Mouse (Mus musculus): ENCODE data around the gene Crybb2.

- TF ChIP-seq CTCF (conservative IDR thresholded peaks at IDR 0.05; ENCODE audit: low read length) (no peak), NANOG (IDR thresholded peaks at IDR 0.05; ENCODE audit: borderline replicate concordance, low read length) (no peak)
These were observed 39.8 kb downstream of the Crybb2 start for GRCm38 (mm10) chr5:113030082-113030481.
